ENCODE assay signal across 22 mouse cellular contexts in the genomic region with DNA sequence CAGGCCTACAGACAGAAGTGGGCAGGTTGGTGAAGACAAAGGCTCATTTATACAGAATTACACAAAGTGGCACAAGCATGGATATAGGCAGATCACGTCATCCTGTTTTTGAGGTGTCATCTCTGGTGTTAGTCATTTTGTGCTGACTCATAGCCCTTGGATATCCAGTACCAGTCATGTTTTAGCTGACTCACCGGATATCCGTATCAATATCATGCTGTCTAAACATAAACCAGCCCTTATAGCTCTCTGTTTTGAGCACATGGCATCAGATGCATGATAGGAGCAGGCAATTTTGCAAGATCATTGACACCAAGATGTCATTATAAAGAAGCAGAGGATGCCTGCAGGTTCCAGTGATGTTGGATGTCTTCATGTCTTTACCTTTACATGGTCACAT.
A peak's percentile ranks its signal among the peaks of the same experiment; 100 is the strongest.
DNase-seq lines count a peak whose midpoint lies in the region; ATAC-seq and TF ChIP-seq lines count a peak whose summit lies in the region.
"Had no signal": no experiment of that assay in that cellular context is flagged by ENCODE, and none has a peak within 500 bp of the region (broad histone marks: within the 10 kb centered on the region; RNA-seq: fewer than 3 reads in every experiment).

No protein-coding gene starts in this region.

- TF ChIP-seq CTCF in MEL (IDR thresholded peaks at IDR 0.05 in 2 of 3, conservative IDR thresholded peaks at IDR 0.05 in 1 of 3; ENCODE audit: control insufficient read depth in 1 of 3, insufficient read depth in 1 of 3, low read depth in 2 of 3, low read length in 3 of 3, poor library complexity in 1 of 3, severe bottlenecking in 1 of 3) = no peak
- TF ChIP-seq CTCF in liver, postnatal 0 days (IDR thresholded peaks at IDR 0.05; ENCODE audit: low read depth) = no peak

- DNase-seq in heart, postnatal 25 days (ENCODE audit: low spot score) = no peak
- DNase-seq in MEL (ENCODE audit: low read depth, low spot score) = peak; percentile 49
- DNase-seq in liver, postnatal 0 days = no peak
- DNase-seq in ovary, adult 18-20 months (ENCODE audit: low spot score) = no peak
- no peak for DNase-seq in gastrocnemius, adult 18-20 months (ENCODE audit: low spot score)
- DNase-seq in cerebellum, adult 18-20 months = no peak
- DNase-seq: adrenal gland, postnatal 36 days; cerebellum, adult 8-10 months; heart, adult 18-20 months; heart, postnatal 36 days; kidney, adult 9 months; thymus, adult 2 months had no signal

- ATAC-seq in heart, embryonic 13.5 days (ENCODE audit: extremely low read depth, insufficient number of reproducible peaks, low FRiP score, low TSS enrichment) = peak; percentile 67
- ATAC-seq in intestine, embryonic 16.5 days = peak; percentile 60; the same call in 1 of the 2 replicates
- ATAC-seq in liver, postnatal 0 days = peak; percentile 78
- ATAC-seq: activated CD4-positive, CD25-positive, alpha-beta regulatory T cell, adult 4 months; CD4-positive, CD25-positive, alpha-beta regulatory T cell, adult 4 months; forebrain, embryonic 13.5 days; hindbrain, embryonic 16.5 days had no signal

- WGBS in heart, embryonic 13.5 days = 77% methylated on average over 3 of the region's 3 CpGs
- 83% methylated on average over 3 of the region's 3 CpGs for WGBS in intestine, embryonic 16.5 days
- 60% methylated on average over 3 of the region's 3 CpGs for WGBS in liver, postnatal 0 days (ENCODE audit: insufficient replicate concordance)

- TF ChIP-seq POLR2A in MEL (IDR thresholded peaks at IDR 0.05; ENCODE audit: control insufficient read depth in 1 of 2, insufficient read depth in 1 of 2, low read depth in 1 of 2, low read length in 2 of 2, poor library complexity in 1 of 2) = no peak

- no peaks in the 10 kb centered on the region for H3K79me2 ChIP-seq in MEL (ENCODE audit: control insufficient read depth, insufficient read depth, low read length, poor library complexity)

- H3K4me3 ChIP-seq in heart, embryonic 13.5 days = no peak overlapping the region
- no peak overlapping the region for H3K4me3 ChIP-seq in MEL (ENCODE audit: control insufficient read depth in 1 of 2, insufficient read depth in 1 of 2, low read depth in 2 of 2, low read length in 2 of 2)
- H3K4me3 ChIP-seq in intestine, embryonic 16.5 days (ENCODE audit: low read length) = no peak overlapping the region
- no peak overlapping the region for H3K4me3 ChIP-seq in liver, postnatal 0 days (ENCODE audit: low read depth, low read length)
- H3K4me3 ChIP-seq: embryonic facial prominence, embryonic 15.5 days; forebrain, embryonic 13.5 days; layer of hippocampus, adult 2 months; left cerebral cortex, adult 2 months; limb, embryonic 12.5 days had no signal

- no peak for TF ChIP-seq RAD21 in MEL (IDR thresholded peaks at IDR 0.05; ENCODE audit: low read depth, low read length)

- no peak overlapping the region for H3K9ac ChIP-seq in heart, embryonic 13.5 days
- H3K9ac ChIP-seq in MEL (ENCODE audit: control insufficient read depth, low read depth, low read length, poor library complexity, severe bottlenecking) = no peak overlapping the region
- H3K9ac ChIP-seq in intestine, embryonic 16.5 days (ENCODE audit: low read depth, low read length) = no peak overlapping the region
- H3K9ac ChIP-seq in liver, postnatal 0 days (replicated peaks) = no peak overlapping the region
- H3K9ac ChIP-seq: embryonic facial prominence, embryonic 15.5 days; forebrain, embryonic 13.5 days; limb, embryonic 12.5 days had no signal

- intact Hi-C loops in heart, postnatal 25 days (cut with DNase I) = no loop called here

- peaks cover 12% of the 10 kb centered on the region for H3K4me1 ChIP-seq in heart, embryonic 13.5 days
- H3K4me1 ChIP-seq in MEL (ENCODE audit: control insufficient read depth in 1 of 2, insufficient read depth in 2 of 2, low read length in 2 of 2) = 0 out of 4 replicates have a peak, but pooled peaks cover 0 to 16% of the 10 kb centered on the region in 2 experiments
- no peaks in the 10 kb centered on the region for H3K4me1 ChIP-seq in intestine, embryonic 16.5 days (ENCODE audit: control insufficient read depth, insufficient read depth, low read length)
- peaks cover 34% of the 10 kb centered on the region for H3K4me1 ChIP-seq in liver, postnatal 0 days (ENCODE audit: insufficient read depth)
- H3K4me1 ChIP-seq: limb, embryonic 12.5 days had no signal

- H3K27ac ChIP-seq in heart, embryonic 13.5 days (replicated peaks) = peak overlapping the region; percentile 56; the same call in 1 of the 2 replicates
- no peak overlapping the region for H3K27ac ChIP-seq in MEL (ENCODE audit: control insufficient read depth, low read depth, low read length)
- H3K27ac ChIP-seq in intestine, embryonic 16.5 days (ENCODE audit: low read length) = no peak overlapping the region
- H3K27ac ChIP-seq in liver, postnatal 0 days (ENCODE audit: low read depth) = peak overlapping the region; percentile 87
- H3K27ac ChIP-seq: embryonic facial prominence, embryonic 15.5 days; forebrain, embryonic 13.5 days; layer of hippocampus, adult 2 months; left cerebral cortex, adult 2 months; limb, embryonic 12.5 days had no signal

- 0 out of 2 replicates have a peak, but pooled peaks cover 3% of the 10 kb centered on the region for H3K27me3 ChIP-seq in heart, embryonic 13.5 days (replicated peaks)
- H3K27me3 ChIP-seq in MEL (ENCODE audit: control insufficient read depth in 1 of 2, insufficient read depth in 2 of 2, low read length in 2 of 2) = no peaks in the 10 kb centered on the region
- no peaks in the 10 kb centered on the region for H3K27me3 ChIP-seq in intestine, embryonic 16.5 days (replicated peaks; ENCODE audit: control insufficient read depth, insufficient read depth, low read length)
- H3K27me3 ChIP-seq in liver, postnatal 0 days (ENCODE audit: insufficient read depth, low read length) = no peaks in the 10 kb centered on the region
- H3K27me3 ChIP-seq: embryonic facial prominence, embryonic 15.5 days; forebrain, embryonic 13.5 days; limb, embryonic 12.5 days had no signal

- no peaks in the 10 kb centered on the region for H3K36me3 ChIP-seq in heart, embryonic 13.5 days
- H3K36me3 ChIP-seq in MEL (ENCODE audit: control insufficient read depth in 1 of 2, insufficient read depth in 2 of 2, low read length in 2 of 2) = no peaks in the 10 kb centered on the region
- no peaks in the 10 kb centered on the region for H3K36me3 ChIP-seq in intestine, embryonic 16.5 days (ENCODE audit: control insufficient read depth, insufficient read depth, low read length)
- H3K36me3 ChIP-seq in liver, postnatal 0 days (replicated peaks; ENCODE audit: insufficient read depth, low read length) = no peaks in the 10 kb centered on the region
- H3K36me3 ChIP-seq: embryonic facial prominence, embryonic 15.5 days; limb, embryonic 12.5 days had no signal

- TF ChIP-seq EP300 in MEL (IDR thresholded peaks at IDR 0.05; ENCODE audit: low read depth in 1 of 2, low read length in 2 of 2) = 0 out of 4 replicates have a peak, but pooled peaks of 1 of the 2 experiments have one; percentile 23
- TF ChIP-seq EP300 in liver, postnatal 0 days (IDR thresholded peaks at IDR 0.05; ENCODE audit: low read depth) = peak; percentile 91

- no peaks in the 10 kb centered on the region for H3K9me3 ChIP-seq in heart, embryonic 13.5 days
- H3K9me3 ChIP-seq in MEL (replicated peaks; ENCODE audit: insufficient read depth, low read length) = no peaks in the 10 kb centered on the region
- H3K9me3 ChIP-seq in intestine, embryonic 16.5 days (ENCODE audit: control insufficient read depth, low read length) = no peaks in the 10 kb centered on the region
- H3K9me3 ChIP-seq in liver, postnatal 0 days (ENCODE audit: low read length) = no peaks in the 10 kb centered on the region
- H3K9me3 ChIP-seq: embryonic facial prominence, embryonic 15.5 days; forebrain, embryonic 13.5 days; limb, embryonic 12.5 days had no signal

- H3K4me2 ChIP-seq in heart, embryonic 13.5 days = no peak overlapping the region; the same call in 1 of the 2 replicates
- H3K4me2 ChIP-seq in intestine, embryonic 16.5 days (ENCODE audit: low read depth, low read length) = no peak overlapping the region
- H3K4me2 ChIP-seq in liver, postnatal 0 days (ENCODE audit: low read depth, low read length) = no peak overlapping the region
- H3K4me2 ChIP-seq: embryonic facial prominence, embryonic 15.5 days; forebrain, embryonic 13.5 days; limb, embryonic 12.5 days had no signal

TF ChIP-seq in MEL, 35 proteins besides CTCF, POLR2A, EP300 and RAD21:
- TF ChIP-seq TCF12 (IDR thresholded peaks at IDR 0.05; ENCODE audit: low read depth, low read length) (no peak), ETS1 (IDR thresholded peaks at IDR 0.05; ENCODE audit: low read depth, low read length) (peak; percentile 71; the same call in 1 of the 2 replicates), ZC3H11A (IDR thresholded peaks at IDR 0.05; ENCODE audit: low read depth, low read length) (no peak)
TF ChIP-seq in MEL: peak in this region for 1.

Comparison
In these comparisons a context has a peak if more than half of its experiments do, and no peak if none do; other contexts are left out.
1. H3K27ac ChIP-seq: peak in heart, embryonic 13.5 days (single experiment) and liver, postnatal 0 days (single experiment); none in MEL (single experiment) and intestine, embryonic 16.5 days (single experiment).
2. Peak in every context shown above with its lines, with median percentiles within 50 percentile points of each other: ATAC-seq.